Mouse (Mus musculus): ENCODE measurements around the gene Dnajb1.

The Dnajb1 gene

DNA sequence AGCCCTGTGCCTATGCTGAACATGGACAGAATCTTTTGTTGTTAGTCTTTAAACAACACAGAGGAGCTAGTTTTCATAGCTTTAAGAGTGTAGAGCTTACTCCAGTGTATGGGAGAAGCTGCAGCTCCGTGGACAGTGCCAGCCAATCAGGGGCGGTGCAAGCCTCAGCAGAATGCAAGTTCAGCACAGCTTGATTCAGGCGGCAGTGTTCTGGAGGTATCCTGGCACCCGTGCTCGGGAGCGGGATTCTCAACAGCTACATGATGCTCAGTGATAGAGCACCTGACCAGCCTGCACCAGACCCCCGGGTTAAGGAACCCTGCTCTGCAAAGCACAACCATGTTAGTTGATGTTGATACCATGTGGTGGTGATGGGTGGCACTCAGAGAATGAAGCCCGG lies 52.6 kb downstream of the Dnajb1 start:
- DNase-seq: no peak

DNA sequence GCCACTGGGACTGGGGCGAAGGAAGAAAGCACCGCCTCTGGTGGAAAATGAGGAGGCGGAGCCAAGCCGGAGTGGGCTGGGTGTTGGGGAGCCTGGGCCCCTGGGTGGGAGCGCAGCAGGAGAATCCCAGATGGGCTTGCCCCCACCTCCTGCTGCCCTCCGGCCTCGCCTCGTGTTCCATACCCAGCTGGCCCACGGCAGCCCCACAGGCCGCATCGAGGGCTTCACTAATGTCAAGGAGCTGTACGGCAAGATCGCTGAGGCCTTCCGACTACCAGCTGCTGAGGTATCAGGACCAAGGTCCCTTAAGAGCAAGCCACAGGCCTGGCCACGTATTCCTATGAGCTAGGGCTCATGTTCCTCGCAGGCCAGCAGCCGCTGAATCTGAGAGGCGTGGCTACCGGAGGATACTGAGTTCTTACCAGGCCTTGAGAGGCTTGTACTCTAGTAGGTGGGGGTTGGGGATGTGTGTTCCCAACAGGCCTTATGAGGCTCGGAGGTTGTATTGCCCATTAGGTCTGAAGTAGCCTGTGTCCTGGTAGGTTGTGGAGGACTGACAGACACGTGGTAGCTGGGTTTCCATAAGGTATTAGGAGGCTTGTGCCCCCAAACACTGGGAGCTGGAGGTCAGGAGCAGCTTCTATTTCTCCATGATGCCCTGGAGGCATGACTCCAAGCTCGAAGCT lies 53.1 kb downstream of the Dnajb1 start:
- DNase-seq: no peak
